Mouse (Mus musculus): ENCODE data around the gene S100a3. TPM values are rescaled to one million over a fixed set of nuclear protein-coding genes. Genes with fewer than 3 reads are reported as not detected.

Gene S100a3
- not detected in 2 replicates for total RNA-seq (2012; rRNA removed)
- not detected in 2 replicates for total RNA-seq (2014; rRNA removed)
- polyA plus RNA-seq (2012; ENCODE audit: insufficient read length, low read depth): not detected in 2 replicates

GRCm38 (mm10) chr3:90560008-90560628 is at the start of gene S100a3:
TSS of gene S100a3 (plus strand) at chr3:90560578.
- DNase-seq (ENCODE audit: extremely low read depth): no peak
- Histone ChIP-seq H3K4me1 (ENCODE audit: control insufficient read depth in 1 of 2, insufficient read depth in 2 of 2) (no peaks in the 10 kb centered on the region), H3K4me2 (ENCODE audit: insufficient read depth, low read depth, poor library complexity, severe bottlenecking) (no peak within 1 kb of the TSS), H3K9me3 (replicated peaks; ENCODE audit: low read length) (no peaks in the 10 kb centered on the region), H3K79me2 (replicated peaks; ENCODE audit: control insufficient read depth, extremely low read depth, insufficient read depth, poor library complexity, severe bottlenecking) (no peaks in the 10 kb centered on the region), H3K36me3 (replicated peaks in 1 of 2; ENCODE audit: control insufficient read depth in 1 of 2, insufficient read depth in 1 of 2, low read length in 1 of 2) (no peaks in the 10 kb centered on the region), H3K9ac (ENCODE audit: insufficient read depth, low read depth) (no peak within 1 kb of the TSS), H3K27ac (ENCODE audit: insufficient read depth, low read depth) (no peak within 1 kb of the TSS), H3K4me3 (replicated peaks in 1 of 3; ENCODE audit: low read depth in 2 of 3, low read length in 2 of 3, poor library complexity in 1 of 3) (no peak within 1 kb of the TSS), H3K27me3 (replicated peaks) (peaks cover 42% of the 10 kb centered on the region)
- dilution Hi-C loops (cut with MboI; ENCODE audit: extremely low pct_ligation_motif_present, extremely low pct_unique_long_range_greater_than_20kb, low sequenced_read_pairs): no loop called here
- in situ Hi-C loops (cut with MboI; ENCODE audit: low pct_ligation_motif_present, low pct_unique_long_range_greater_than_20kb, low sequenced_read_pairs): no loop called here
- no peak for TF ChIP-seq ZMIZ1 (IDR thresholded peaks at IDR 0.05; ENCODE audit: low read depth, low read length)
- TF ChIP-seq NRF1 (IDR thresholded peaks at IDR 0.05; ENCODE audit: low read depth, low read length): no peak
- TF ChIP-seq USF1 (IDR thresholded peaks at IDR 0.05; ENCODE audit: low read depth, low read length): no peak
- TF ChIP-seq CTCF (conservative IDR thresholded peaks at IDR 0.05 in 1 of 2, IDR thresholded peaks at IDR 0.05 in 1 of 2; ENCODE audit: low read depth in 2 of 2, low read length in 2 of 2): no peak
- no peak for TF ChIP-seq ETS1 (conservative IDR thresholded peaks at IDR 0.05; ENCODE audit: low read depth, low read length)
- no peak for TF ChIP-seq BHLHE40 (IDR thresholded peaks at IDR 0.05; ENCODE audit: low read depth, low read length)
- no peak for TF ChIP-seq POLR2A (IDR thresholded peaks at IDR 0.05; ENCODE audit: low read depth, low read length)
- no peak for TF ChIP-seq ZNF384 (IDR thresholded peaks at IDR 0.05; ENCODE audit: low read depth, low read length)
- TF ChIP-seq IRF4 (IDR thresholded peaks at IDR 0.05; ENCODE audit: low read depth, low read length): no peak
- TF ChIP-seq E2F4 (IDR thresholded peaks at IDR 0.05; ENCODE audit: insufficient replicate concordance, low read depth, low read length): no peak
- no peak for TF ChIP-seq RAD21 (IDR thresholded peaks at IDR 0.05; ENCODE audit: low read depth, low read length)

GRCm38 (mm10) chr3:90512276-90512675 is 48.1 kb upstream of the S100a3 start:
- H3K36me3 ChIP-seq (replicated peaks in 1 of 2; ENCODE audit: control insufficient read depth in 1 of 2, insufficient read depth in 1 of 2, low read length in 1 of 2): peaks cover 4 to 19% of the 10 kb centered on the region in 2 experiments
- dilution Hi-C loops (cut with MboI; ENCODE audit: extremely low pct_ligation_motif_present, extremely low pct_unique_long_range_greater_than_20kb, low sequenced_read_pairs): no loop called here

More at GRCm38 (mm10) chr3:90512276-90512675, 48.1 kb upstream of the S100a3 start:
- Histone ChIP-seq H3K27me3 (replicated peaks) (no peaks in the 10 kb centered on the region), H3K4me1 (ENCODE audit: control insufficient read depth in 1 of 2, insufficient read depth in 2 of 2) (peaks cover 9 to 26% of the 10 kb centered on the region in 2 experiments; a peak in 2 of 4 replicates), H3K4me3 (replicated peaks in 1 of 3; ENCODE audit: low read depth in 2 of 3, low read length in 2 of 3, poor library complexity in 1 of 3) (no peak overlapping the region), H3K9me3 (replicated peaks; ENCODE audit: low read length) (no peaks in the 10 kb centered on the region), H3K9ac (ENCODE audit: insufficient read depth, low read depth) (no peak overlapping the region), H3K79me2 (replicated peaks; ENCODE audit: control insufficient read depth, extremely low read depth, insufficient read depth, poor library complexity, severe bottlenecking) (peaks cover 18% of the 10 kb centered on the region), H3K27ac (ENCODE audit: insufficient read depth, low read depth) (no peak overlapping the region), H3K4me2 (ENCODE audit: insufficient read depth, low read depth, poor library complexity, severe bottlenecking) (no peak overlapping the region)
- no peak for DNase-seq (ENCODE audit: extremely low read depth)
- TF ChIP-seq JUND (conservative IDR thresholded peaks at IDR 0.05; ENCODE audit: low read depth, low read length): no peak
- TF ChIP-seq CHD1 (IDR thresholded peaks at IDR 0.05; ENCODE audit: low read depth, low read length): no peak
- TF ChIP-seq ZNF384 (IDR thresholded peaks at IDR 0.05; ENCODE audit: low read depth, low read length): no peak
- no peak for TF ChIP-seq PAX5 (IDR thresholded peaks at IDR 0.05; ENCODE audit: low read length)
- TF ChIP-seq EP300 (IDR thresholded peaks at IDR 0.05; ENCODE audit: low read length): no peak
- TF ChIP-seq E2F4 (IDR thresholded peaks at IDR 0.05; ENCODE audit: insufficient replicate concordance, low read depth, low read length): no peak
- in situ Hi-C loops (cut with MboI; ENCODE audit: low pct_ligation_motif_present, low pct_unique_long_range_greater_than_20kb, low sequenced_read_pairs): no loop called here
